Mouse (Mus musculus): ENCODE results near the gene Cfl1. TPM values are rescaled to one million over a fixed set of nuclear protein-coding genes. Genes with fewer than 3 reads are reported as not detected.
A peak's percentile ranks its signal among the peaks of the same experiment; 100 is the strongest.

Cfl1 gene
- polyA plus RNA-seq, 1 experiment from 2014 or later: 4,056 TPM

GRCm38 (mm10) chr19:5461411-5461810 lies 28.8 kb upstream of the Cfl1 start:
- ATAC-seq (ENCODE audit: low FRiP score) (no peak), DNase-seq (ENCODE audit: low spot score) (no peak)
- H3K9ac ChIP-seq (ENCODE audit: low read depth, low read length): no peak overlapping the region; the same call in 1 of the 2 replicates
- peak overlapping the region; percentile 91 for H3K4me2 ChIP-seq (replicated peaks; ENCODE audit: low read depth, low read length)
- peak overlapping the region; percentile 80 for H3K4me3 ChIP-seq (ENCODE audit: low read depth, low read length)
- no peaks in the 10 kb centered on the region for H3K9me3 ChIP-seq (ENCODE audit: control insufficient read depth, low read length)
- H3K36me3 ChIP-seq (ENCODE audit: control insufficient read depth, insufficient read depth, low read length): no peaks in the 10 kb centered on the region
- WGBS: 91% methylated on average over 6 of the region's 6 CpGs
- H3K27ac ChIP-seq (ENCODE audit: low read depth, low read length): no peak overlapping the region
- H3K27me3 ChIP-seq (ENCODE audit: control insufficient read depth, insufficient read depth, low read length): no peaks in the 10 kb centered on the region; the same call in 1 of the 2 replicates
- H3K4me1 ChIP-seq (replicated peaks; ENCODE audit: control insufficient read depth, insufficient read depth, low read length): peaks cover 9% of the 10 kb centered on the region; the same call in 1 of the 2 replicates

GRCm38 (mm10) chr19:5463212-5463611 lies 27.0 kb upstream of the Cfl1 start:
- Histone ChIP-seq H3K27ac (ENCODE audit: low read depth, low read length) (no peak overlapping the region), H3K4me1 (replicated peaks; ENCODE audit: control insufficient read depth, insufficient read depth, low read length) (peaks cover 9% of the 10 kb centered on the region; the same call in 1 of the 2 replicates), H3K9ac (ENCODE audit: low read depth, low read length) (no peak overlapping the region), H3K4me2 (replicated peaks; ENCODE audit: low read depth, low read length) (no peak overlapping the region), H3K9me3 (ENCODE audit: control insufficient read depth, low read length) (no peaks in the 10 kb centered on the region), H3K27me3 (ENCODE audit: control insufficient read depth, insufficient read depth, low read length) (no peaks in the 10 kb centered on the region; the same call in 1 of the 2 replicates), H3K4me3 (ENCODE audit: low read depth, low read length) (no peak overlapping the region), H3K36me3 (ENCODE audit: control insufficient read depth, insufficient read depth, low read length) (no peaks in the 10 kb centered on the region)
- ATAC-seq (ENCODE audit: low FRiP score): no peak
- WGBS: 91% methylated on average over 9 of the region's 9 CpGs
- no peak for DNase-seq (ENCODE audit: low spot score)

- Histone ChIP-seq H3K9ac (ENCODE audit: low read depth, low read length) (peak overlapping the region; percentile 4; the same call in 1 of the 2 replicates), H3K4me2 (replicated peaks; ENCODE audit: low read depth, low read length) (peak overlapping the region; percentile 11), H3K27me3 (ENCODE audit: control insufficient read depth, insufficient read depth, low read length) (no peaks in the 10 kb centered on the region), H3K27ac (ENCODE audit: low read depth, low read length) (peak overlapping the region; percentile 49; the same call in 1 of the 2 replicates), H3K36me3 (ENCODE audit: control insufficient read depth, insufficient read depth, low read length) (no peaks in the 10 kb centered on the region), H3K4me3 (ENCODE audit: low read depth, low read length) (peak overlapping the region; percentile 2), H3K4me1 (replicated peaks; ENCODE audit: control insufficient read depth, insufficient read depth, low read length) (peaks cover 9% of the 10 kb centered on the region; the same call in 1 of the 2 replicates), H3K9me3 (ENCODE audit: control insufficient read depth, low read length) (no peaks in the 10 kb centered on the region)
- ATAC-seq (ENCODE audit: low FRiP score): peak; percentile 65
- DNase-seq (ENCODE audit: low spot score): peak; percentile 87
- 53% methylated on average over 15 of the region's 15 CpGs for WGBS
Observed at GRCm38 (mm10) chr19:5463791-5464562, 26.3 kb upstream of the Cfl1 start.

GRCm38 (mm10) chr19:5465037-5465436 lies 25.2 kb upstream of the Cfl1 start:
- WGBS: 94% methylated on average over 8 of the region's 8 CpGs
- H3K27ac ChIP-seq (ENCODE audit: low read depth, low read length): no peak overlapping the region
- H3K36me3 ChIP-seq (ENCODE audit: control insufficient read depth, insufficient read depth, low read length): no peaks in the 10 kb centered on the region

GRCm38 (mm10) chr19:5466916-5467500 lies 23.2 kb upstream of the Cfl1 start:
- Histone ChIP-seq H3K27me3 (ENCODE audit: control insufficient read depth, insufficient read depth, low read length) (no peaks in the 10 kb centered on the region), H3K36me3 (ENCODE audit: control insufficient read depth, insufficient read depth, low read length) (no peaks in the 10 kb centered on the region), H3K27ac (ENCODE audit: low read depth, low read length) (no peak overlapping the region), H3K4me2 (replicated peaks; ENCODE audit: low read depth, low read length) (no peak overlapping the region), H3K4me1 (replicated peaks; ENCODE audit: control insufficient read depth, insufficient read depth, low read length) (peaks cover 4% of the 10 kb centered on the region; the same call in 1 of the 2 replicates), H3K9ac (ENCODE audit: low read depth, low read length) (no peak overlapping the region), H3K4me3 (ENCODE audit: low read depth, low read length) (no peak overlapping the region), H3K9me3 (ENCODE audit: control insufficient read depth, low read length) (no peaks in the 10 kb centered on the region)
- DNase-seq (ENCODE audit: low spot score): no peak
- WGBS: 93% methylated on average over 6 of the region's 6 CpGs
- ATAC-seq (ENCODE audit: low FRiP score): no peak

More at GRCm38 (mm10) chr19:5465037-5465436, 25.2 kb upstream of the Cfl1 start:
- no peaks in the 10 kb centered on the region for H3K9me3 ChIP-seq (ENCODE audit: control insufficient read depth, low read length)
- H3K27me3 ChIP-seq (ENCODE audit: control insufficient read depth, insufficient read depth, low read length): no peaks in the 10 kb centered on the region
- DNase-seq (ENCODE audit: low spot score) (no peak), ATAC-seq (ENCODE audit: low FRiP score) (no peak)
- no peak overlapping the region for H3K4me3 ChIP-seq (ENCODE audit: low read depth, low read length)
- peaks cover 9% of the 10 kb centered on the region; the same call in 1 of the 2 replicates for H3K4me1 ChIP-seq (replicated peaks; ENCODE audit: control insufficient read depth, insufficient read depth, low read length)
- H3K9ac ChIP-seq (ENCODE audit: low read depth, low read length): no peak overlapping the region
- no peak overlapping the region for H3K4me2 ChIP-seq (replicated peaks; ENCODE audit: low read depth, low read length)

GRCm38 (mm10) chr19:5468374-5468773 lies 21.9 kb upstream of the Cfl1 start, which contains the start of gene Ctsw:
Gene Ctsw (minus strand): TSS chr19:5468507.
- no peak for DNase-seq (ENCODE audit: low spot score)
- Histone ChIP-seq H3K9ac (ENCODE audit: low read depth, low read length) (no peak within 1 kb of the TSS), H3K9me3 (ENCODE audit: control insufficient read depth, low read length) (no peaks in the 10 kb centered on the region), H3K4me1 (replicated peaks; ENCODE audit: control insufficient read depth, insufficient read depth, low read length) (peaks cover 4% of the 10 kb centered on the region; the same call in 1 of the 2 replicates), H3K27me3 (ENCODE audit: control insufficient read depth, insufficient read depth, low read length) (no peaks in the 10 kb centered on the region), H3K4me2 (replicated peaks; ENCODE audit: low read depth, low read length) (no peak within 1 kb of the TSS), H3K27ac (ENCODE audit: low read depth, low read length) (no peak within 1 kb of the TSS), H3K4me3 (ENCODE audit: low read depth, low read length) (no peak within 1 kb of the TSS), H3K36me3 (ENCODE audit: control insufficient read depth, insufficient read depth, low read length) (no peaks in the 10 kb centered on the region)
- 72% methylated on average over 5 of the region's 5 CpGs for WGBS
- ATAC-seq (ENCODE audit: low FRiP score): no peak

GRCm38 (mm10) chr19:5471846-5472245 lies 18.4 kb upstream of the Cfl1 start:
- DNase-seq (ENCODE audit: low spot score): no peak
- 40% methylated on average over 4 of the region's 5 CpGs for WGBS
- no peak for ATAC-seq (ENCODE audit: low FRiP score)
- Histone ChIP-seq H3K4me1 (replicated peaks; ENCODE audit: control insufficient read depth, insufficient read depth, low read length) (peaks cover 7% of the 10 kb centered on the region), H3K36me3 (ENCODE audit: control insufficient read depth, insufficient read depth, low read length) (no peaks in the 10 kb centered on the region), H3K9me3 (ENCODE audit: control insufficient read depth, low read length) (no peaks in the 10 kb centered on the region), H3K9ac (ENCODE audit: low read depth, low read length) (no peak overlapping the region), H3K4me3 (ENCODE audit: low read depth, low read length) (no peak overlapping the region), H3K27ac (ENCODE audit: low read depth, low read length) (no peak overlapping the region), H3K4me2 (replicated peaks; ENCODE audit: low read depth, low read length) (no peak overlapping the region), H3K27me3 (ENCODE audit: control insufficient read depth, insufficient read depth, low read length) (no peaks in the 10 kb centered on the region)

- Histone ChIP-seq H3K36me3 (ENCODE audit: control insufficient read depth, insufficient read depth, low read length) (no peaks in the 10 kb centered on the region), H3K4me2 (replicated peaks; ENCODE audit: low read depth, low read length) (no peak overlapping the region), H3K9me3 (ENCODE audit: control insufficient read depth, low read length) (no peaks in the 10 kb centered on the region), H3K9ac (ENCODE audit: low read depth, low read length) (no peak overlapping the region), H3K27me3 (ENCODE audit: control insufficient read depth, insufficient read depth, low read length) (no peaks in the 10 kb centered on the region), H3K4me3 (ENCODE audit: low read depth, low read length) (no peak overlapping the region), H3K4me1 (replicated peaks; ENCODE audit: control insufficient read depth, insufficient read depth, low read length) (peaks cover 7% of the 10 kb centered on the region), H3K27ac (ENCODE audit: low read depth, low read length) (no peak overlapping the region)
- no peak for ATAC-seq (ENCODE audit: low FRiP score)
- no peak for DNase-seq (ENCODE audit: low spot score)
- 76% methylated on average over 3 of the region's 3 CpGs for whole genome bisulfite sequencing
Observed at GRCm38 (mm10) chr19:5472857-5473256, 17.4 kb upstream of the Cfl1 start.

Data from hindbrain, embryonic 11.5 days (tissue).